Mouse (Mus musculus): ENCODE results near the gene Cptp.

Gene Cptp

GRCm38 (mm10) chr4:155887674-155888073, 18.4 kb upstream of the Cptp start:
- DNase-seq (ENCODE audit: low spot score) = no peak

DNA sequence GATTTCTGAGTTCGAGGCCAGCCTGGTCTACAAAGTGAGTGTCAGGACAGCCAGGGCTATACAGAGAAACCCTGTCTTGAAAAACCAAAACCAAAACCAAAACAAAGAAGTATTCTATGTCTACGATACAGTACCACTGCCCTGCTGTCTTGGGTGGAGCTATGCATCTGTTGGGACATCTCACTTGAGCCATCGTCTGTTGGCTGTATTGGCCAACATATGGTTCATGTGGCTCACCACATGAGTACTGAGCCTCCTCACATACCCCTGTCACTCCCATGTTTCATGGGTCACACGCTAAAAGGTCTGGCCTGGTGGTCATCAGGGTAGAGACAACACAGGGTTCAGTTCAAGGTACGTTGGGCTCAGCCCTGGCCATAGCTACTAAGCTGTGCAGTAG, 17.1 kb upstream of the Cptp start:
- DNase-seq (ENCODE audit: low spot score) = no peak

DNA sequence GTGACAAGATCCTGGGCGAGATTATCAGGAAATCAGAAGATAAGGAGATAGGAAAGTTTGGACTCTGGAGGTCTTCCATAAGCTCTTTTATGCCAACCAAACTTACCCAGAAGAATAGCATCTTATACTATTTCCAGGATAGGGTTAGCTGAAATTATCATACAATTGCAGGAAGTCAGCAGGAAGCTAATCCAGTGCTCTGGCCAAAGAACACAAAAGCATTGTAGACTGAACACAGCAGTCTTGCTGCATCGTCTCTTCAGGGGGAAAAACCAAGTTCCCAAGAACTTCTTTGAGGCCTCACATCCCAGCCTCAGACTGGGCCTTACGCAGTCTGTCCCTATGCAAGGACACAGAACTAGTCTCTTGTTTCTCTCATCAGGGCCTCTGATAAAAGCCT, 14.3 kb upstream of the Cptp start:
- DNase-seq (ENCODE audit: low spot score) = no peak

- DNase-seq (ENCODE audit: low spot score) = no peak
Measured at GRCm38 (mm10) chr4:155871404-155871803, 2.2 kb upstream of the Cptp start.

DNA sequence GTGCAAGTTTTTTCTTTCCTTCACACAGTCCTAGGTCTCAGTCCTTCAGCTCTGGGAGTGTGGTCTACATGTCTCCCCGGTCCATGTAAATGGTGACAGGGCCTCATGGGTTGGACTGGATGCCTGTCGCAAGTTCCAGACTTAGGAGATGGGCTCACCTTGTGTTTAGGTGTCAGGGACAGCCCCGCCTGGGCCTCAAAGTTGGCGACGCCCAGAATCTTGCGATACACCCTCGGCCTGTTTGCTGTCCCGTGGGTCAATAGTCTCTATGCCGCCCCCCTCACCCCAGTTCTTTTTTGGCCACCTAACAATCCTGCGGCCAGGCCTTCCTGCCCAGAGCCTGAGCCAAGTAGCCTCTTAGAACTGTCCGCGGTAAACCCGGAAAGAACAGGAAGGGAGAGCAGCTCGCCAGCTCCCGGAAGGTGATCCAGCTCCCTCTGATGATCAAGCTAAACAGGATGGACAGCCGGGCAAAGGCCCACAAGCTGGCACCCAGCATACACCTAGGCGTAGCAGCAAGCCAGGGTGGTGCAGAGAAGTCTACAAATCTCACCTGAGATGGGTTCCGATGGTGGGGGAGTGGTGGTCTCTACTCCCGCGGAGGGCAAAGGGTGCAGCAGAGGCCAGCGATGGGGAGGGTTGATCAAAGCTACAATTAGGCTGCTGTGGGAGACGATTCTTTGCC, 484 bp downstream of the Cptp start:
- DNase-seq (ENCODE audit: low spot score) = no peak

DNA sequence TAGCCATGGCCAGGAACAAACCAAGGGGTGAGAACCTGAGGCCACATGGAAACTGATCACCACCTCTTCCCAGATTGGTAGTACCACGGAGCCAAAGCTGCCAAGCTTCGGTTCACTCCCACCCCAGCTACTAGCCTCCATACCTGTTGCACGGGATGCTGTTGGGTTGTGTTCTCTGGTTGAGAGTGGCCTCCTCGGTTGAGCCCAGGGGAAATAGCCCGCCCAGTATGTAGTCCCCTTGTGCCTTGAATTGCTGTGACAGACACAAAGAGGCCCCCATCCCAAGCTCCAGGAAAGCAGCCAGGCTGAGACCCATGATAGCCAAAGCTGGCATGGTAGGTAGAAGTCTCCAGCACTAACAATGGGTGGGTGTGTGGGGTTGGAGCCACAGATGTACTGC, 6.2 kb downstream of the Cptp start, which contains the start of gene Tas1r3:
Gene Tas1r3, minus strand, starts transcription at position 362 of the 400 bp plus-strand sequence.
- no peak for DNase-seq (ENCODE audit: low spot score)

GRCm38 (mm10) chr4:155861787-155862186, 7.5 kb downstream of the Cptp start:
- DNase-seq (ENCODE audit: low spot score) = no peak

- DNase-seq (ENCODE audit: low spot score) = peak; percentile 67
Measured at GRCm38 (mm10) chr4:155859318-155859717, 9.9 kb downstream of the Cptp start.

DNA sequence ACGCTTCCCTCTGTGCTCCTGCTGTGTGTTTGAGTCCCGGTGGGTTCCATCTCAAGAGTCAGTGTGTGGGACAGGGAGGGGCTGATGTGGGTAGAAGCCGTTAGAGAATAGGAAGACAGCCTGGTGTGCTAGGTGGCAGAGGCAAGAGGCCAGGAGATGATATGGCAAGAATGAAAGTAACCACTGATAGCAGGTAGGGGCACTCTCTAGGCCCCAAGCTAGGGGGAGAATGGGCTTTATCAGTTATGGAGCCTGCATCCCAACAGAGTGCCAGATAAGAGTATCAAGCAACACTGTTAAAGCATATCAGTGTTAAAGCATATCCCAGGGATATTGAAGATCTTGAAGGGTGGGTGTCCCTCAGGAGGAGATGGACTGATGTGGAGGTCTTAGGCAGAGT, 12.4 kb downstream of the Cptp start:
- no peak for DNase-seq (ENCODE audit: low spot score)

DNA sequence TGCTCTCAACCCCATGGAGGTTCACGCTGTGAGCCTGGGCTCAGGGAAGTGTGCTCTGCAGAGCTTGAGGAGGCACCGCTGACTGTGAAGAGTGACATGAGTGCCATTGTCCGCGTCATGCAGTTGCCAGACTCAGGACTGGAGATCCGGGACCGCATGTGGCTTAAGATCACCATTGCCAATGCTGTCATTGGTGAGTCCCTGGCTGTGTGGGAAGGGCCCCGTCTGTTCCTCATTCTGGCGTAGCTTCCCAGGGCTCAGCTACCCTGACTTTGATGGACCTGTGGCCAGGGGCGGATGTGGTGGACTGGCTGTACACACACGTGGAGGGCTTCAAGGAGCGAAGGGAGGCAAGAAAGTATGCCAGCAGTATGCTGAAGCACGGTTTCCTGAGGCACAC, 13.2 kb downstream of the Cptp start:
- no peak for DNase-seq (ENCODE audit: low spot score)

GRCm38 (mm10) chr4:155854991-155855390, 14.2 kb downstream of the Cptp start:
- DNase-seq (ENCODE audit: low spot score) = no peak

GRCm38 (mm10) chr4:155853421-155853820, 15.8 kb downstream of the Cptp start:
- DNase-seq (ENCODE audit: low spot score) = no peak

DNA sequence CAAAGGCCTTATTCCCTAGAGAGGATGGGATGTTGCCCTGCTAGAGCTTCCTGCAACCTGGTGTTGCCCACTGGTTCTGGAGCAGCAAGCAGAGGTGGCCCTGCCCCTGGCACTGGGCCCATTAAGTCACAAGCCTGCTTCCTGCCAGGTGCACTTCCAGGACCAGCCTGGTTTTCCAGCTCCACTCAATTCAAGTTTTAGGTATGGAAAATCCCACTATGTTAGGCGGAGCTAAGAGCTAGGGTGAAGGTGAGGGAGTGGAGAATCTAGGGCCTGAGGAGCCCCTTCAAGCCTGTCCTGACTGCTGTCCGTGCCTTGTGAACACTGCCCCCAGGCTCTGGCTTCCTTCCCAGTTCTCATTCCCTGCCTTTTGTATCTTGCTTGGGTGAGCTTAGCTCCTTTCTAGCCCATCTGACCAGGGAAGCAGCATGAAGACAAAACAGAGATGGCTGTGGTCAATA, 17.3 kb downstream of the Cptp start:
- no peak for DNase-seq (ENCODE audit: low spot score)

DNA sequence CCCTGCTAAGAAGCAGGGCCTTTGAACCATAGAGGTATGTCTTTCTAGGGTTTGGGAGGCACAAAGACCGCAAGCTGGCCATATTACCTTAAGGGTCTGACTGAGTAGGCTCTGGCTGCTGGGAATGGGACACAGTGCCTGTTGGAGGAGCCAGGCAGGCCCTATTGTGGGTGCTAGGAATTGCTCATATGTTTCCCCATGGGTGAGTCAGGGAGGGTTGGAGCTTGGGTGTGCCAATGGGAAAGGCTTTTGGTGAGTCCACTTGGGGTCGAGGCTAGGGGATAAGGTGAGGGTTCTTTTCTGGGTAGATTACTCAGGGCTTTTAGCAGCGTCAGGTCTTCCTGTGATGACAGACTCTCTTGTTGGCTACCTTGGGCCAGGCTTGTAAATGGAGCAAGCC, 17.9 kb downstream of the Cptp start:
- DNase-seq (ENCODE audit: low spot score) = no peak

DNA sequence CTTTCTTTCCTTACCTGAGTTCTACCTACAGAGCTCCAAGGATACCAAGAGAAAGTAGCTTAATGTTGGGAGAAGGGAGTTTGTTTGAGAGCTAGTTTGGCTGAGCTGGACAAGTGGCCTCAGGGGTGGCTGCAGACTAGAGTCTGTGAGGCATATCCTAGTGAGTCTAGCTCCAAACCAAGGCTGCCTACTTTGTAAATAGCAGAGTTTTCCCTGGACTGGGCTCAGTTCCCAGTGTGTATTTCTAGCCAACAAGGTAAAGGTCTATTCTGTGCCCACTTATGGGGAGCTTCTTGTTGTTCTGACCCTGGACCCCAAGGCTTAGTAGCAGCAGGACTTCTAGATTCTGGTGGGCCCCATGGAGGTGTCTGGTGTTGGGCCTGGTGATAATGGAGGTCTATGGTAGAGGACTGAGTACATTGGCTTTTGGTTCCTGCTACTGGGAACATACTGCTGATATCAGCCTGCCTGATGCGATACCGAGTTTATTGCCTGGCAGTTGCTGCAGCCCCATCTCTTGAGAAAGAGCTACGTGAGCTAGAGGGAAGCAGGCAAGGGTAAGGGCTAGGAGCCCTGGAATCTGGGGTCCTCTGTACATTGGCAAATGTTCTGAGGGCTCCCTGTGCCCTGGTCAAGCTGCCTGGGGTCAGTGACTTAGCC, 19.3 kb downstream of the Cptp start:
- no peak for DNase-seq (ENCODE audit: low spot score)

DNA sequence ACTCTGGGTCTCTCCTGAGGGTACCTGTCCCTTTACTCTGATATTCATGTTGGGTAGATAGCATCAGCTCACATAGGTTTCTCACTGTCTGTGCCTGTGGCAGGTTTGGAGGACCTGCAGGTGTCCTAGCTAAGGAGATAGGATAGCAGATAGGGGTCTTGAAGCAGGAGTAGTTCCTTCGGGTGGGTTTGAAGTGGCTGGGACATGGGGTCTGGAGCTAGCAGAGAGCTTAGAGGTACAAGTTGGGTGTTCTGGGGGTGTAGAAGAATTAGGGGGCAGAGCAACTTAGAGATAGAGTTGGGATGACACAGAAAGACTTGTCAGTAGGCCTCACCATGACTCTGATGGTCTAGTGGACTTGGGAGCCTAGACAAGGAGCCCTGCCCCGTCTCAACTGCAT, 19.8 kb downstream of the Cptp start:
- no peak for DNase-seq (ENCODE audit: low spot score)

- DNase-seq (ENCODE audit: low spot score) = no peak
Measured at GRCm38 (mm10) chr4:155848434-155849095, 20.7 kb downstream of the Cptp start.

GRCm38 (mm10) chr4:155847591-155848352, 21.5 kb downstream of the Cptp start:
- no peak for DNase-seq (ENCODE audit: low spot score)

GRCm38 (mm10) chr4:155846871-155847578, 22.2 kb downstream of the Cptp start, which contains the start of gene Dvl1:
TSS of gene Dvl1 (plus strand) at chr4:155847402.
- peak; percentile 97 for DNase-seq (ENCODE audit: low spot score)

GRCm38 (mm10) chr4:155843231-155843630, 26.0 kb downstream of the Cptp start:
- DNase-seq (ENCODE audit: low spot score) = no peak

DNA sequence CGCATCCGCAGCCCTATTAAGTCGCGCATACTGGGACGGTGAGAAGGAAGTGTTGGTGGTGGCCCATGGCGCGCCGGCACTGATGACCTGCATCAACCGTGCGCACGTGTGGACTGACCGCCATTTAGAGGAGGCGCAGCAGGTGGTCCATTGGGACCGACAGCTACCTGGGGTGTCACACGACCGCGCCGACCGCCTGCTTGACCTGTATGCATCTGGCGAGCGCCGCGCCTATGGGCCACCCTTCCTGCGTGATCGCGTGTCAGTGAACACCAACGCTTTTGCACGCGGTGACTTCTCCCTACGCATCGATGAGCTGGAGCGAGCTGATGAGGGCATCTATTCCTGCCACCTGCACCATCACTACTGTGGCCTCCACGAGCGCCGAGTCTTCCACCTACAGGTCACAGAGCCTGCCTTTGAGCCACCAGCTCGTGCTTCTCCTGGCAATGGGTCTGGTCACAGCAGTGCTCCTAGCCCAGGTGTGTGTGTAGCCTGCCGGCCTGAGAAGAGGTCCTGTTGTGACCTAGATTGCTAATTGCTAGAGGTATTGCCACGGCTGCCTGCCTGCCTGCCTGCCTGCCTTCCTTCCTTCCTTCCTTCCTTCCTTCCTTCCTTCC, 27.5 kb downstream of the Cptp start:
- DNase-seq (ENCODE audit: low spot score) = no peak

Data from ovary, postnatal 10 days (tissue).